Mouse (Mus musculus) erythroid progenitor cell, adult 5-6 weeks (primary cell): ENCODE results near the gene Pappa2. TPM values are rescaled to one million over a fixed set of nuclear protein-coding genes. Genes with fewer than 3 reads are reported as not detected.

Experiments used
- ATAC-seq: replicated peaks from 2 replicates; pipeline ENCODE4 v1.8.0; 2016; ENCODE audit warnings: moderate number of reproducible peaks, mild to moderate bottlenecking, moderate TSS enrichment, inconsistent platforms; ENCODE audit not compliant: poor library complexity, low FRiP score, severe bottlenecking
- total RNA-seq, 2 experiments: library from RNA; stranded (forward) in 1 of 2; stranded (reverse) in 1 of 2; fragments of 150-400 nt in 1 of 2; fragments of 186-747, 209-891 nt in 1 of 2; gene quantifications; 2 replicates each; pipeline versions ENCODE4 v1.2.3 to v1.2.4; 2015 to 2017; ENCODE audit warnings: low replicate concordance in 2 of 2

Gene Pappa2
- total RNA-seq, 2 experiments from 2014 or later, result not detected

DNA sequence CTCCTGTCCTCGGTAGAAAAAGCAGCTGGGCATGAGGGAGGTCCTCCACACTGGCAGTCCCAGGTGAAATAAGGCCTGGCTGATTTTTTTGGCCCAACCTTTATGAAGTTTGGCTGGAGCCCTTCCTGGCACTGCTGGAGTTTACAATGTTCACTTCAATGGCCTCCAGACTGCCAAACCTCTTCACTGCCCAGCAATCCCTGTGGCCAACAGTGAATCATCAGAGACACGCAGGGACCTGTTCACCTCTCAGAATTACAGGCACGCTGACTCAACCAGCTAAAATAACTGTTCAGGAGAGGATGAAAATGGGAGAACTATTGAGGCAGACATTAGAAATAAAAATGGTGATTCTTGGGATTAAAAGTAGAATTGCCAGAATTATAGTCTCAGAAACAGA, 63.2 kb downstream of the Pappa2 start:
- no peak for ATAC-seq

GRCm38 (mm10) chr1:158915592-158915991, 64.7 kb downstream of the Pappa2 start:
- no peak for ATAC-seq

DNA sequence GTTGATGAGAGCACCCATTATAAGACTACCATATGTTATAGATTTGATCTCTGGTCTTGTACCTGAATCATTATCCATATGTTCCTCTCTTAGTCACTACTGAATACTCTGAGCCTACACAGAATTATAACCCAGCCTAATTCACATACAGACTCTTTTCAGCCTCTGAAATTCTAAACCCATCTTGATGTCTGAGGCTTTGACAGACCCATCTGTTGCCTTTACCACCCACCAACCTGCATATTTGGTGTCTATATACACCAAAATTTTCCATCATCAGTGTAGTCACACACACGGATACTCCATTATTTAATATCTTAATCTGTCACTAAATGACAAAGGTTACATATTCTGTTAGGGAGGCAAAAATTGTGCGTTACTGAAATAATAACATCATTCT, 69.6 kb downstream of the Pappa2 start:
- ATAC-seq, result no peak

- ATAC-seq, result no peak
Observed at GRCm38 (mm10) chr1:158897339-158897738, 83.0 kb downstream of the Pappa2 start.

DNA sequence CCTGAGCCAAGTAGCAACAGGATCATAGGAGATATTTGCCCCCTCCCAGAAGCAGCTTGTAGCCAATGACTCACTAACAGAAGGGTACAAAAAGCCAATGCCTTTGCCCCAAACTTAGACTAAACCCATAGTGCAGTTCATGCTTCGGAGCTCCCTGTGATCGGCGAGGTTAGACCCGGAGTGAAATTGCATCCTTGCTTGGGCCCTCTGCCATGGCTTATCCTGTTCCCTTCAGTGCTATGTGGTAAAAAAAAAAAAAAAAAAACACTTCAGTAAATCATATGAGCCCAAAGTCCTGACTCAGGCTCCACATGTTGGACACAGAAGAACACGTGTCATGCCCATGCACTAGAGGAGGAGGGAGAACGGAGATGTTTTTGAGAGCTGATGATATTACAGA, 85.8 kb downstream of the Pappa2 start:
- ATAC-seq, result no peak

GRCm38 (mm10) chr1:158875487-158875886, 104.8 kb downstream of the Pappa2 start:
- ATAC-seq, result no peak

DNA sequence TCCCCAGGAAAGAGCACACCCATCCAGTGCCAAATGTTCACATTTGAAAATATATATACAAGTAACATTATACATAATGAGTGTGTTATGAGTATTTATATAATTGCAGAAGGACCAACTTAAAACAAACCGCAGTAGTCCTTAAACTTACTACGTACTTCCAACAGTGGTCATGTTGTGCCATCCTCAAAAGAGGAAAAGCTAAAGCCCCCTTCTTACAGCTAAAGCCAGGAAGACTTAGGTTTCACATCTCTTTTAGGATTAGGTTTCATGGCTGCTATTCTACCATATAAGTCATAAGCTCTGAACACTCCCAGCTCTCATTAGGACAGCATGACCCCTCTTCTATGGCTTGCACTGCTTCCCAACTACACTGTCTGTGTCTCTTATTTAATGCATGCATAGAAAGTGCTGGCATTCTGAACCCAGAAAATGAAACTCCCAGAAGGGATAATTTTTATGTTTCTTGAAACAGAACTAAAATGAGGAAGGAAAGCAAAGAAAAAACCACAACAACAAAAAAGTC, 105.7 kb downstream of the Pappa2 start:
- no peak for ATAC-seq

DNA sequence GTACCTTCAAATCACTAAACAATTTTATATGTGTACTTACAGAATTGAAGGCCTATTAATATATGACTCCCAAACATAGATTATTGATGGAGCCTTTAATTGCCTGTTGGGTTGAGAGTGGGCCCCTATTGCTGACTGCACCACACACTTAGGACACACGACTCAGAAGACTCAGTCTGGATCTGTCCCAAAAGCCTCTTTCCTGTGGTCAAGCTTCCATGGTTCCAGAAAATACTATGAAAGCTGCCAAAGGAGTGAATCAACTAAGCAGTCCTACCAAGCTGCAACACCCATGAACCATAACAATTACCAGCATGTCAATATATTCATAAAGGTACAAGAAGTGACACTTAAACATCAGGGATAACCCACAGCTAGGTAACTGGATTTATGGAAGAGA, 106.7 kb downstream of the Pappa2 start:
- ATAC-seq, result no peak

DNA sequence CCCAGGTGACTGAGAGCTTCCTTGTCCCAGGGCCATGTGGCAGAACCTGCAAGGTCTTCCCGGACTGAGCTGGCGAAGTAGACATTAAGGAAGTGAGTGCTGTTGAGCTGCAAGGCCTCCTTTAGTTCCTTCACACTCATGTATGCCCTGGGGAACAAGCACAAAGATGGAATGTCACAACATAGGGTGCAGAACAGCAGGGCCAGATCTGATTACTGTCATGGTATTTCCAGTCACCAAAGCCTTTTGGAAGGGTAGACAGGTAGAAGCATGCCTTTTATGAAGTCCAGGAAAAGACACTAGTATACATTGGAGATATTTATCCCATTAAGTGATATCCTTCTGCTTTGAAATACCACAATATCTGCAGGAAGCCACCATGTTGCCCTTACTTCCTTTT, 108.9 kb downstream of the Pappa2 start:
- no peak for ATAC-seq

GRCm38 (mm10) chr1:158860190-158860589, 120.1 kb downstream of the Pappa2 start:
- no peak for ATAC-seq

DNA sequence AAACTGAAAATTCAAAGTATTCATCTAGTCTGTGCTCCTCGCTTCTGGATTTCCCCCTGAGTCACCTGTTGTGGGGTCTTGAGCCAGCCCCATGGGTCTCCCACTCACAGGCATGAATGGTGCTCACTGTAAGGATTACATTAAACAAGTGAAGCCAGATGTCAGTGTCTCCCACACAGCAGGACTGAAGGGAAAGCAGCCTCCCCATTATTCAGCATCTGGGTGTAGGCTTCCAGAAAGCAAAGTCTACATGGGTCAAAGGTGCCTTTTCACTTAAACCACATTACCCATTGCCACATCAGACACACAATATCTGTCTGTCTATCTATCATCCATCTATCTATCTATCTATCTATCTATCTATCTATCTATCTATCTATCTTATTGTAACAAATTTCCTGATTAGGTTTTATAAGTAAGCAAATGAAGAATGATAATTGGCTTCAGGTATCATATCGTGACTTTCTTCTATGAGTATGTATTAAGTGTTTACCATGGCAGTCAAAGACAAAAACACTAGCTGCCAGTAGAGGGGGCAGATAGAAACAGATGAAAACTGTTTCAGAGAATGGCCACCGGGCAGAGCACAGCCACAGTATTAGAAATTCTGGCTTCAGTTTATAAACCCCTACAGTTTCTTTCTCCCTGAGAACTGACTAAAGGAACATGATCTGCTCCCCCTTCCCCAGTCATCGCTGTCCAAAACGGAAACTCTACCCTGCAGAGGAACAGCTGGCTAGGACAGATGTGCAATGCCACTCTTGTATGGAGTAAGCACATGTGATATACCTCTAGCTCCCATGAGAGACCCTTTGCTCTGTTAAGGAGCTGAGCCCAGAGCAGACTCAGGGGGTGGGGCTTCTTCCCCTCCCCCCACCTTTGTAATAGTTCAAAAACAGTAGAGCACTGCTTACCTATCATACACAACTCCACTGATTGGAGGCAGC, 126.1 kb downstream of the Pappa2 start:
- no peak for ATAC-seq

DNA sequence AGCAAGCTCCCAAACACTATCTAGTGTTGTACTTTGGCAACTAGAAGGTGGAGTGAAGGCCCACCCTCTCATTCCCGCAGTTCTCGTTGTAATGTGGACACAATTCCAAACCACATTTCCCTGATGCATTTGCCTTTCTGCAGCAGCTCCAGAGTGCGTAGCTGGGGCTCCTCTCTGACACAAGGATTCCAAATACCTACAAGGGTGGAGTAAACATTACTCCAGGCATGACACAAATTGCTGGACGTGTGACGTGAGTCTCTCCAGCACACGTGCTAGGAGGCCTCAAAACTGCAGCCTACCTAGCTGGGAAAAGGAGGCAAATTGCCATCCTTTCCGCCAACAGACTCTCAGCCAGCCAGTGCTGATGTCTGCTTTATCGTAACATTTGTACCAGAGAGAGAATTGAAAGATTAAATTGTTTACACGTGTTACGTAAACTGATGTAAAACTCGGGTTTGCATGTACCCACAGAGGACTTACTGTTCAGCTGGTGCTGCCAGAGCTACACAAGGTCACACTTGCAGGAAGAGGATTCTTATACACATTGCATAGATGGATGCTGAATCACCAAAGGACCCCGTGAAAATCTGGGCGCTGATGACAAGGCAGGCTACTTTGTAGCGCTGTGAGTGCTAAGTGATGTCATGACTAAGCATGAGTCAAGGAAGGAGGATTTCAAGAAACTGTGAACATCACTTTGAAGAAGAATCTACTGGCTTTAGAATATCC, 127.3 kb downstream of the Pappa2 start:
- ATAC-seq, result no peak

DNA sequence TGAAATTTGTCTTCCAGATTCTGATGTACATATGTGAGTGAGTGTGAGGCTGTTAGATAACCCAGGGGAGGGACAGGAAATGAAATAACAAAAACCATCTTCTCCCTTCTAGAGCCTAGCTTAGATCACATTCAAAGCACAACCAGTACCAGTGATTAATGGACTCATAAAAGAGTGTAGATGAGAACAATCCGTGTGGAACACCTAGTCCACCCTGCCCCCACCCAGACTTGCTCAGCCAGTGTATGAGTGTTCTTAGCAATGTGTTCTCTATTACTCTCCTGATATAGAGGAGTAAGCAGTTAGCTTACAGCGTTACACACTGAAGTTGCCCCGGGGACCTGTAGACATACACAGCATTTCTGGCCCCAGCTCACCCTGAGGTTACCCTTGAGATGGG, 129.8 kb downstream of the Pappa2 start:
- ATAC-seq, result no peak

DNA sequence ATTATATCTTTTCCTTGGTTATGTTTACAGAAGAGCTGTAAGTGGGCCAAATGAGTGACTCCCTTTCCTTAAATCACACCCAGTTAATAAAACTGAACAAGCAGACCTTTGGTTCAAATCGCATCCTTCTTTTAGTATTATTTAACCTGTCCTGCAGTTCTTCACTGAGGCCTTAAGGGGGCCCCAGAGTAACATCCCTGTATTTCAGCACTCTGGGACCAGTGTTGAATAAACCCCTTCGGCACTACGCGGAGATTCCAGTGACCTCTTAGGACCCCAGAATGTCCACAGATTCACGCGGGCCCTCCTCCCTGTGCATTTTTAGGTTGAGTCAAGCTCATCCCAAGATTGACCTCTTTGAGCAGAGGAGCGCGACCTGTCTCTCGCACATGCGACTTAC, 135.7 kb downstream of the Pappa2 start:
- ATAC-seq, result no peak

GRCm38 (mm10) chr1:158837151-158837550, 143.1 kb downstream of the Pappa2 start:
- ATAC-seq, result no peak

GRCm38 (mm10) chr1:158830152-158830551, 150.1 kb downstream of the Pappa2 start:
- no peak for ATAC-seq

DNA sequence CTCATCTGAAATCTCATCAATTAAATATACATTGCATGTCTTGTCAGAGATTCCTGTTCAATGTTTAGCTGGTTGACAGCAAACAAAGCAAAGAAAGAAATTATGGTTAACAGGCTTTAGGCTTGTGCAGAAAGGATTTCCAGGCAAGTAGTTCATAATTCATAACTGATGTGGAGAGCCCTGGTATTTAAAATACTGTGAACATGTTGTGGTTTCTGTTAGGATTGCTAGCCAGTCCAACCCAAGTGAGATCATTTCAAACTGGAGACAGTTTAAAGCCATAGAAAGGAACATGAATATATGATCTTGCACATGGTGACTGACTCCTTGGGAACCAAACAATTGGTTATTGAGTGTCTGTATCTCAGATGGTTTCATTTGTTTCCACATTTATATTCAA, 152.4 kb downstream of the Pappa2 start:
- no peak for ATAC-seq

DNA sequence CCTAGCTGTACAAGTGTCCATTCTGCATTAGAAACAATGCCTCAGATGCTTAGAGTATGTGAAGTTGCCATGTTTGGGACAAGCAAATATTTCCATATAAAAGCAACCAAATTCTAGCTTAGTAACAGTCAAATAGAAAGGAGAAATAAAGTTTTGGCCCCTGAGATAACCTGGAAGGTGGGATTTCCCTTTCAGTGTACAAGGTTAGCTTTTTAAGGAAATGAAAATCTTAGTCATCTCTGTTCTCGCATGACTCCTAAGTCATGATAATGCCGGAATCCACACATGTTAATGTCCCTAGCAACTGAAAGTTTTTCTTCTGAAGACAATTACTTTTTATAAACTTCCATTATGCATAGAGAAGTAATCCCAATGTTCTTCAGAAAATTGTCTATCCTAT, 160.6 kb downstream of the Pappa2 start:
- ATAC-seq, result no peak

GRCm38 (mm10) chr1:158816479-158816878, 163.8 kb downstream of the Pappa2 start:
- no peak for ATAC-seq

DNA sequence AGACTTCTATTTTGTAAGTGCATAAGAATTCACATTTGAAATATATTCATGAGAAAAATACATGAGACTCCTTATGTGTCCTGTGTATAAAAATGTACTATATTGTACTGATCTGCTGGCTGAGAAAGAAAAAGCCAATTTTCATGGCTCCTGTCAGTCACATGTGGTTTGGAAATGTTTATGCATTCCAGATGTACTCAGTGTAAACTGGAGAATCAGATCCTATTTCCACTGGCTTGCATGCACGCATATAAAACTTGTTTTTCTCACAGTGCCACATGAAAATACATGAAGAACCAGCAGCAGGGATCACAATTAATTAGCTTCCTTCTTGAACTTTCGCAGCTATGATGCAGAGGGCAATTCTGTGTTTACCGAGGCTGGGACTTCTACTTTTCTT, 168.4 kb downstream of the Pappa2 start:
- ATAC-seq, result no peak

- ATAC-seq, result no peak
Observed at GRCm38 (mm10) chr1:158775486-158775885, 204.8 kb downstream of the Pappa2 start.
